Mouse (Mus musculus): Measurements from ENCODE around the gene Stra6.

Gene Stra6

GRCm38 (mm10) chr9:58174818-58175251 is 111.2 kb downstream of the Stra6 start:
- no peak for DNase-seq (ENCODE audit: low spot score)

GRCm38 (mm10) chr9:58175745-58176487 is 112.3 kb downstream of the Stra6 start:
- DNase-seq (ENCODE audit: low spot score), result no peak

GRCm38 (mm10) chr9:58177165-58177564 is 113.6 kb downstream of the Stra6 start:
- DNase-seq (ENCODE audit: low spot score), result no peak

GRCm38 (mm10) chr9:58179390-58179789 is 115.8 kb downstream of the Stra6 start:
- no peak for DNase-seq (ENCODE audit: low spot score)

GRCm38 (mm10) chr9:58184456-58184855 is 120.9 kb downstream of the Stra6 start:
- no peak for DNase-seq (ENCODE audit: low spot score)

- DNase-seq (ENCODE audit: low spot score), result no peak
These were observed 130.6 kb downstream of the Stra6 start for GRCm38 (mm10) chr9:58194222-58194621.

GRCm38 (mm10) chr9:58195671-58196070 is 132.1 kb downstream of the Stra6 start:
- no peak for DNase-seq (ENCODE audit: low spot score)

GRCm38 (mm10) chr9:58196141-58196540 is 132.6 kb downstream of the Stra6 start:
- DNase-seq (ENCODE audit: low spot score), result no peak

- DNase-seq (ENCODE audit: low spot score), result no peak
These were observed 133.3 kb downstream of the Stra6 start for GRCm38 (mm10) chr9:58196610-58197567.

GRCm38 (mm10) chr9:58197781-58198701 is 134.5 kb downstream of the Stra6 start:
- DNase-seq (ENCODE audit: low spot score), result no peak

GRCm38 (mm10) chr9:58198801-58199371 is 135.3 kb downstream of the Stra6 start:
- no peak for DNase-seq (ENCODE audit: low spot score)

GRCm38 (mm10) chr9:58199381-58200269 is 136.0 kb downstream of the Stra6 start:
- DNase-seq (ENCODE audit: low spot score), result no peak

- DNase-seq (ENCODE audit: low spot score), result no peak
These were observed 136.9 kb downstream of the Stra6 start for GRCm38 (mm10) chr9:58200270-58201090.

GRCm38 (mm10) chr9:58201091-58201842 is 137.7 kb downstream of the Stra6 start:
- DNase-seq (ENCODE audit: low spot score), result no peak

GRCm38 (mm10) chr9:58201861-58202549 is 138.4 kb downstream of the Stra6 start:
- DNase-seq (ENCODE audit: low spot score), result no peak

- DNase-seq (ENCODE audit: low spot score), result no peak
These were observed 139.3 kb downstream of the Stra6 start for GRCm38 (mm10) chr9:58202676-58203453.
